Mouse (Mus musculus) neural tube, embryonic 11.5 days (tissue): Measurements from ENCODE around the gene Gpr84. TPM values are rescaled to one million over a fixed set of nuclear protein-coding genes. Genes with fewer than 3 reads are reported as not detected.

ENCODE experiments used
- ATAC-seq: fragments of 200-750 bp; cut with Nextera tagmentation; 2 replicates; pipeline ENCODE4 v1.8.0; 2017; ENCODE audit warnings: moderate number of reproducible peaks, mild to moderate bottlenecking, moderate TSS enrichment, moderate library complexity; ENCODE audit not compliant: insufficient read depth, low FRiP score, low TSS enrichment
- DNase-seq: peaks from one replicate; pipeline ENCODE4 v3.0.0-alpha.2; 2015; ENCODE audit warnings: low spot score
- H3K27ac ChIP-seq: fragments of 300-500 bp; sonication (generic); 2 replicates; pipeline ENCODE4 v1.5.1; 2014; ENCODE audit warnings: low read depth, mild to moderate bottlenecking, low read length
- H3K27me3 ChIP-seq: fragments of 300-500 bp; sonication (generic); 2 replicates; pipeline ENCODE4 v1.6.1; 2014; ENCODE audit warnings: mild to moderate bottlenecking, low read length, mixed read lengths; ENCODE audit not compliant: control insufficient read depth, insufficient read depth
- H3K36me3 ChIP-seq: fragments of 300-500 bp; sonication (generic); 2 replicates; pipeline ENCODE4 v1.6.1; 2014; ENCODE audit warnings: mild to moderate bottlenecking, low read length, moderate library complexity, mixed read lengths; ENCODE audit not compliant: control insufficient read depth, insufficient read depth
- H3K4me1 ChIP-seq: fragments of 300-500 bp; sonication (generic); 2 replicates; pipeline ENCODE4 v1.6.1; 2014; ENCODE audit warnings: low read length, mixed read lengths; ENCODE audit not compliant: control insufficient read depth, insufficient read depth
- H3K4me2 ChIP-seq: fragments of 300-500 bp; sonication (generic); 2 replicates; pipeline ENCODE4 v1.6.1; 2014; ENCODE audit warnings: low read depth, mild to moderate bottlenecking, moderate library complexity
- H3K4me3 ChIP-seq: fragments of 300-500 bp; sonication (generic); 2 replicates; pipeline ENCODE4 v1.5.1; 2014; ENCODE audit warnings: low read depth, low read length
- H3K9ac ChIP-seq: fragments of 300-500 bp; sonication (generic); 2 replicates; pipeline ENCODE4 v1.6.1; 2014; ENCODE audit warnings: mild to moderate bottlenecking, low read length
- H3K9me3 ChIP-seq: fragments of 300-500 bp; sonication (generic); 2 replicates; pipeline ENCODE4 v1.6.1; 2016; ENCODE audit warnings: low read length; ENCODE audit not compliant: control insufficient read depth
- WGBS: fragments of 180-500 bp; shearing (Covaris S2); extraction: QIAGEN DNeasy Blood & Tissue Kit; methylation state at CpG from one replicate; pipeline ENCODE4 v1.1.7; 2014; 5-methylcytosine and 5-hydroxymethylcytosine counted together
- polyA plus RNA-seq: library from polyadenylated mRNA; unstranded; fragments of >200 nt; fragmentation: Nextera tagmentation; extraction: Ambion mirVana; gene quantifications from 2 replicates; pipeline ENCODE4 v1.2.1, GENCODE M21; 2014

Gene Gpr84
- polyA plus RNA-seq, 1 experiment from 2014 or later, result 0.34 TPM

GRCm38 (mm10) chr15:103333081-103333615 is 22.7 kb upstream of the Gpr84 start:
- Histone ChIP-seq H3K9ac (no peak overlapping the region), H3K4me3 (no peak overlapping the region), H3K4me1 (peaks cover 9% of the 10 kb centered on the region), H3K4me2 (no peak overlapping the region), H3K27me3 (no peaks in the 10 kb centered on the region), H3K36me3 (no peaks in the 10 kb centered on the region), H3K9me3 (no peaks in the 10 kb centered on the region), H3K27ac (no peak overlapping the region)
- WGBS, result 59% methylated on average over 5 of the region's 5 CpGs
- no peak for ATAC-seq
- no peak for DNase-seq

- Histone ChIP-seq H3K27me3 (no peaks in the 10 kb centered on the region), H3K9me3 (no peaks in the 10 kb centered on the region), H3K4me2 (peak overlapping the region; percentile 65)
Observed at GRCm38 (mm10) chr15:103323455-103324247, 13.2 kb upstream of the Gpr84 start.

GRCm38 (mm10) chr15:103323070-103323454 is 12.7 kb upstream of the Gpr84 start:
- H3K9me3 ChIP-seq, result no peaks in the 10 kb centered on the region
- H3K27ac ChIP-seq, result peak overlapping the region; percentile 73; the same call in 1 of the 2 replicates
- peak overlapping the region; percentile 65 for H3K4me2 ChIP-seq
- ATAC-seq, result peak; percentile 73
- peaks cover 3% of the 10 kb centered on the region for H3K36me3 ChIP-seq
- peak overlapping the region; percentile 72 for H3K9ac ChIP-seq
- H3K27me3 ChIP-seq, result no peaks in the 10 kb centered on the region
- peak overlapping the region; percentile 68 for H3K4me3 ChIP-seq
- 3% methylated on average over 13 of the region's 26 CpGs for WGBS
- no peak for DNase-seq
- peaks cover 14% of the 10 kb centered on the region for H3K4me1 ChIP-seq

More at GRCm38 (mm10) chr15:103323455-103324247, 13.2 kb upstream of the Gpr84 start:
- H3K9ac ChIP-seq, result peak overlapping the region; percentile 72
- H3K27ac ChIP-seq, result peak overlapping the region; percentile 73
- 2% methylated on average over 38 of the region's 40 CpGs for WGBS
- ATAC-seq, result peak; percentile 96
- DNase-seq, result peak; percentile 93
- peak overlapping the region; percentile 68 for H3K4me3 ChIP-seq
- no peaks in the 10 kb centered on the region for H3K36me3 ChIP-seq
- H3K4me1 ChIP-seq, result peaks cover 14% of the 10 kb centered on the region

DNA sequence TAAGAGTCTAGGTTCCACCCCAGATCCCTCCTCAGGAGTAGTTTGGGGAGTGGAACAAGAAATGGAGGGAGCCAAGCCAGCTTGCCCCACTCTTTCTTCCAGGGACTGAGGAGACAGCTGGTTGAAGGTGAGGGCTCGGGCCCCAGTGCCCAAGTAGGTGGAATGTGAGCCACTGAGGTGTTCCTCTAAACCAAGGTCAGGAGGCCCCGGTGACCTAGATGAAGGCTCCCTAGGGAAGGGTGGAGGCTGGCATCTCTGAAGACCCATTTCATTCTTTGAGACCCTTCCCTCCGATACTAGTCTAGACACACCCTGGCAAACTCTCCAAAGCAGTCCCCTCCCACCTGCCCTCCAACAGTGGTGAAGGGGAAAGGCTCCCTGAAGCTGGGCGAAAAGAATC is 12.0 kb upstream of the Gpr84 start:
- Histone ChIP-seq H3K36me3 (peaks cover 3% of the 10 kb centered on the region), H3K27ac (no peak overlapping the region), H3K4me3 (peak overlapping the region; percentile 68), H3K9me3 (no peaks in the 10 kb centered on the region), H3K4me2 (peak overlapping the region; percentile 65), H3K4me1 (peaks cover 14% of the 10 kb centered on the region), H3K27me3 (no peaks in the 10 kb centered on the region), H3K9ac (peak overlapping the region; percentile 72)
- WGBS, result 53% methylated on average over 4 of the region's 4 CpGs
- DNase-seq (no peak), ATAC-seq (no peak)

DNA sequence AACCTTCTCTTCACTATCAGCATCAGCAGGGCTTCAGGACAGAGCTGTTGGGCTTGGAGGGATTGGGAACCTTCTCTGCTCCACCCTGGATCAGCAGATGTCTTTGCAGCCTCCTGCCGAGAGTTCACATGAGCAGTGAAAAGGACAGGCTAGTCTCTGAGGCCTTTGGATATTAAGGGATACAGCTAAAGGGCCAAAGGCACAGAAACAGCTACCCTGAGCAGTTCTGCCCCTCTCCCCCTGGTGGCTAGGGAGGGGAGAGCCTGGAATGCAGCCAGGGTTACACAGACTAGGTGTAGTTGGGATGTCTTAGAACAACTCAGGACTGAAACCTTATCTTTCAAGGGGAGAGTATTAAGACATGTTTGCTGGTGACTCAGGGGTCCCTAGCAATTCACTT is 10.7 kb upstream of the Gpr84 start:
- peaks cover 14% of the 10 kb centered on the region for H3K4me1 ChIP-seq
- 50% methylated on average over 1 of the region's 1 CpGs for WGBS
- no peak overlapping the region for H3K9ac ChIP-seq
- H3K9me3 ChIP-seq, result no peaks in the 10 kb centered on the region
- no peak overlapping the region for H3K27ac ChIP-seq
- H3K27me3 ChIP-seq, result no peaks in the 10 kb centered on the region
- no peak for ATAC-seq
- peak; percentile 31 for DNase-seq
- H3K4me3 ChIP-seq, result no peak overlapping the region
- peaks cover 3% of the 10 kb centered on the region for H3K36me3 ChIP-seq
- H3K4me2 ChIP-seq, result no peak overlapping the region

DNA sequence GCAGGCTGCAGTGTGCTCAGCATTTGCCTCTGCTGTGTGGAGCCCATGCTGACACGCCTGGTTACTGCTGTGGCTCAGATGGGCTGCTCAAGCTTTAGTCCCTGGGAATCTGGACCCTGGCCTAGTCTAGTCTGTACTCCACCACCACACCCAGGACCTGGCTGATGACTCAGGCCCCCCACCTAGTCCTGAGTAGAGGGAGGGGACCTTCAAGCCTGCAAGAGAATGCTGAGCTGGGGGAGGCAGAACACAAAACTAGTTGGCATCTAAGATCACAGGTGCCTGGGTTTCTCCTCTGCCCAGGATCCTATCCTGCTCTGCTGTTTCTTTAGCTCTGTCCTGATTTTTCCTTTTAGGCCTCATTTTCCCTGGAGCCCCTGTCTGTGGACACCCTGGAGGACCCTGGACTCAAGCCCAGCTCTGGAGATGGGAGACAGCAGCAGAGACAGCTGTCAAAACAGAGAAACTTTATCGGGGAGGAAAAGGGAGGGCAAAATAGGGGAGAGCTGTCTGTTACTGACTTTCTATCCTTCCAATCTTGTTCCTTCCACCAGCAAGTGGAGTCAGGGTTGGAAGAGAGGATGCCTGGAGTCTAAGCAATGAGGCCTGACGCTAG is 7.9 kb upstream of the Gpr84 start:
- H3K9me3 ChIP-seq, result no peaks in the 10 kb centered on the region
- H3K27ac ChIP-seq, result no peak overlapping the region
- no peak overlapping the region for H3K9ac ChIP-seq
- H3K4me3 ChIP-seq, result no peak overlapping the region
- peaks cover 3% of the 10 kb centered on the region for H3K36me3 ChIP-seq
- no peaks in the 10 kb centered on the region for H3K27me3 ChIP-seq
- 75% methylated on average over 3 of the region's 3 CpGs for WGBS
- DNase-seq (no peak), ATAC-seq (no peak)
- H3K4me2 ChIP-seq, result no peak overlapping the region
- H3K4me1 ChIP-seq, result peaks cover 22% of the 10 kb centered on the region

- no peaks in the 10 kb centered on the region for H3K9me3 ChIP-seq
- 91% methylated on average over 8 of the region's 8 CpGs for WGBS
- no peaks in the 10 kb centered on the region for H3K27me3 ChIP-seq
- no peak for ATAC-seq
- no peak overlapping the region for H3K4me2 ChIP-seq
- H3K4me3 ChIP-seq, result no peak overlapping the region
- no peak overlapping the region for H3K27ac ChIP-seq
- no peak overlapping the region for H3K9ac ChIP-seq
- H3K36me3 ChIP-seq, result peaks cover 3% of the 10 kb centered on the region
- peaks cover 22% of the 10 kb centered on the region for H3K4me1 ChIP-seq
- no peak for DNase-seq
Observed at GRCm38 (mm10) chr15:103317731-103318130, 7.3 kb upstream of the Gpr84 start.

GRCm38 (mm10) chr15:103317120-103317519 is 6.7 kb upstream of the Gpr84 start:
- ATAC-seq, result no peak
- H3K4me1 ChIP-seq, result peaks cover 16% of the 10 kb centered on the region

More at GRCm38 (mm10) chr15:103317120-103317519, 6.7 kb upstream of the Gpr84 start:
- Histone ChIP-seq H3K36me3 (peaks cover 3% of the 10 kb centered on the region), H3K9me3 (no peaks in the 10 kb centered on the region), H3K27ac (no peak overlapping the region), H3K4me3 (no peak overlapping the region), H3K9ac (no peak overlapping the region), H3K4me2 (no peak overlapping the region), H3K27me3 (no peaks in the 10 kb centered on the region)
- DNase-seq, result no peak
